Mouse (Mus musculus) effector memory CD4-positive, alpha-beta T cell, adult 5 months (primary cell): Measurements from ENCODE around the gene Nap1l2. TPM values are rescaled to one million over a fixed set of nuclear protein-coding genes. Genes with fewer than 3 reads are reported as not detected.

Experiments
- polyA plus RNA-seq: library from polyadenylated mRNA; unstranded; fragments of 100-300 nt; shearing (Covaris generic); gene quantifications from one replicate; pipeline ENCODE4 v1.2.1, GENCODE M21; 2017

The Nap1l2 gene
- polyA plus RNA-seq = not detected

DNA sequence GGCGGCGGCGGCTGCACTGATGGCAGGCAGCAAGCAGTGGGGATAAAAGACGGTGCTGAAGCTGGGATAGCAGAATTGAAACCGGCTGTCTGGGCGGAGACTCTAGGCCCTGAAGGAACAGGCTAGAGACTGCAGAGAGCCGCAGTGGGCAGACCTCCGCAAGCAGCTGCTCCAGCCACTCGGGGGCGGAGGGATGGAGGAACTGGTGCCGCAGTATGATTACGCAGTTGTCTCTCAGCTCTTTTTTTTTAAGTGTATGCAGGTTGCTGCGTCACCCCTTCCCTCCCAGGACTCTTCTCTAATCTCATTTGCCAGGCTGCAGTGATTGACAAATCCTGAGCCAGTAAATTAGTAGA is at the start of gene Nap1l2:
TSS of gene Nap1l2 (minus strand) at position 210 of the 356 bp plus-strand sequence.

Other genes starting within 250 kb of the Nap1l2 start
- gene Cdx4, start 134.8 kb upstream of the Nap1l2 start, polyA plus RNA-seq = not detected
- gene Chic1, start 169.8 kb upstream of the Nap1l2 start, polyA plus RNA-seq = 2.5 TPM
- gene Tsx, start 227.8 kb upstream of the Nap1l2 start, polyA plus RNA-seq = not detected
- gene Gm26992, start 235.4 kb upstream of the Nap1l2 start, polyA plus RNA-seq = not detected